Mouse (Mus musculus): ENCODE measurements around the gene Speer4c. TPM values are rescaled to one million over a fixed set of nuclear protein-coding genes. Genes with fewer than 3 reads are reported as not detected.
"Not testable (repeated sequence)": the region's sequence is repeated elsewhere in the genome, so short reads cannot be mapped to it uniquely, and the experiment has no call there.

Gene Speer4c
- total RNA-seq (2015; ENCODE audit: low replicate concordance) = not detected in 2 replicates
- not detected in 2 replicates for total RNA-seq (2017; ENCODE audit: low replicate concordance)

GRCm38 (mm10) chr5:15714171-15714570, at the start of gene Speer4c:
TSS of gene Speer4c (minus strand) at chr5:15714271.
- ATAC-seq (replicated peaks; ENCODE audit: low FRiP score, poor library complexity, severe bottlenecking) = not testable (repeated sequence)

GRCm38 (mm10) chr5:15747478-15748255, 33.6 kb upstream of the Speer4c start:
- ATAC-seq (replicated peaks; ENCODE audit: low FRiP score, poor library complexity, severe bottlenecking) = no peak

GRCm38 (mm10) chr5:15734097-15734867, 20.2 kb upstream of the Speer4c start:
- no peak for ATAC-seq (replicated peaks; ENCODE audit: low FRiP score, poor library complexity, severe bottlenecking)

- not testable (repeated sequence) for ATAC-seq (replicated peaks; ENCODE audit: low FRiP score, poor library complexity, severe bottlenecking)
These were observed 11.2 kb downstream of the Speer4c start for GRCm38 (mm10) chr5:15702891-15703290.

- ATAC-seq (replicated peaks; ENCODE audit: low FRiP score, poor library complexity, severe bottlenecking) = not testable (repeated sequence)
These were observed 16.4 kb downstream of the Speer4c start for GRCm38 (mm10) chr5:15697719-15698118.

GRCm38 (mm10) chr5:15691849-15692248, 22.2 kb downstream of the Speer4c start:
- ATAC-seq (replicated peaks; ENCODE audit: low FRiP score, poor library complexity, severe bottlenecking) = not testable (repeated sequence)

GRCm38 (mm10) chr5:15690822-15691221, 23.2 kb downstream of the Speer4c start:
- ATAC-seq (replicated peaks; ENCODE audit: low FRiP score, poor library complexity, severe bottlenecking) = not testable (repeated sequence)

GRCm38 (mm10) chr5:15689659-15690213, 24.3 kb downstream of the Speer4c start:
- not testable (repeated sequence) for ATAC-seq (replicated peaks; ENCODE audit: low FRiP score, poor library complexity, severe bottlenecking)

GRCm38 (mm10) chr5:15688874-15689658, 25.0 kb downstream of the Speer4c start:
- not testable (repeated sequence) for ATAC-seq (replicated peaks; ENCODE audit: low FRiP score, poor library complexity, severe bottlenecking)

GRCm38 (mm10) chr5:15681301-15682035, 32.6 kb downstream of the Speer4c start:
- not testable (repeated sequence) for ATAC-seq (replicated peaks; ENCODE audit: low FRiP score, poor library complexity, severe bottlenecking)

- ATAC-seq (replicated peaks; ENCODE audit: low FRiP score, poor library complexity, severe bottlenecking) = not testable (repeated sequence)
These were observed 33.8 kb downstream of the Speer4c start for GRCm38 (mm10) chr5:15679980-15680949.

GRCm38 (mm10) chr5:15678907-15679306, 35.2 kb downstream of the Speer4c start:
- not testable (repeated sequence) for ATAC-seq (replicated peaks; ENCODE audit: low FRiP score, poor library complexity, severe bottlenecking)

- not testable (repeated sequence) for ATAC-seq (replicated peaks; ENCODE audit: low FRiP score, poor library complexity, severe bottlenecking)
These were observed 36.3 kb downstream of the Speer4c start for GRCm38 (mm10) chr5:15677750-15678149.

- ATAC-seq (replicated peaks; ENCODE audit: low FRiP score, poor library complexity, severe bottlenecking) = not testable (repeated sequence)
These were observed 39.4 kb downstream of the Speer4c start for GRCm38 (mm10) chr5:15674429-15675244.

- ATAC-seq (replicated peaks; ENCODE audit: low FRiP score, poor library complexity, severe bottlenecking) = not testable (repeated sequence)
These were observed 40.1 kb downstream of the Speer4c start for GRCm38 (mm10) chr5:15673989-15674388.

GRCm38 (mm10) chr5:15670789-15671188, 43.3 kb downstream of the Speer4c start:
- not testable (repeated sequence) for ATAC-seq (replicated peaks; ENCODE audit: low FRiP score, poor library complexity, severe bottlenecking)

GRCm38 (mm10) chr5:15663847-15664246, 50.2 kb downstream of the Speer4c start:
- not testable (repeated sequence) for ATAC-seq (replicated peaks; ENCODE audit: low FRiP score, poor library complexity, severe bottlenecking)

Measured in erythroid progenitor cell, adult 5-6 weeks (primary cell).